Mouse (Mus musculus): Measurements from ENCODE around the gene Ubxn6. TPM values are rescaled to one million over a fixed set of nuclear protein-coding genes. Genes with fewer than 3 reads are reported as not detected.

Gene Ubxn6
- polyA plus RNA-seq (2016; fragmentation: Nextera tagmentation; extraction: Ambion mirVana): 62.4 and 64.5 TPM in 2 replicates

DNA sequence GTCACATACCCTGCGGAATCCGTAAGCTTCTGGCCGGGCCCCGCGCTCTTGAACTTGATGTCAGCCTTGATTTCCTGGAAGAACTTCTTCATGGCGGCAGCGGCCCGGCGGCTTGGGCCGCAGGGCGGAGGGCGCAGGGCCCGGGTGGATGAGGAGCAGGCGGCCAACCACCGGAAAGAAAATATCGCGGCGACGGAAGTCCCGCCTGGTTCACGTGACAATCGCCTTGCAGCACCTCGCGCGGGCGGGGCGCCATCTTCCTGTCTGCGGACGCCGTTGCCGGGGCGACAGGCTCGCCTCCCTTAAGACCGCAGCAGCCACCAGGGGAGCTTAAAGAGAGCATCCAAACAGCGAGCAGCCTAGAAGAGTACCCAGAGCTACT is at the start of gene Ubxn6:
TSS of gene Ubxn6 (minus strand) at position 202 of the 382 bp plus-strand sequence.
- peak within 1 kb of the TSS; percentile 78 for H3K9ac ChIP-seq
- H3K4me2 ChIP-seq (replicated peaks): peak within 1 kb of the TSS; percentile 82
- peak within 1 kb of the TSS; percentile 93 for H3K27ac ChIP-seq
- peaks cover 16% of the 10 kb centered on the region for H3K4me1 ChIP-seq
- peak within 1 kb of the TSS; percentile 84 for H3K4me3 ChIP-seq
- H3K36me3 ChIP-seq: peaks cover 32% of the 10 kb centered on the region
- WGBS: under 1% methylated on average over 35 of the region's 35 CpGs
- ATAC-seq (ENCODE audit: low FRiP score): peak; percentile 54
- no peaks in the 10 kb centered on the region for H3K9me3 ChIP-seq (replicated peaks)
- no peaks in the 10 kb centered on the region for H3K27me3 ChIP-seq

DNA sequence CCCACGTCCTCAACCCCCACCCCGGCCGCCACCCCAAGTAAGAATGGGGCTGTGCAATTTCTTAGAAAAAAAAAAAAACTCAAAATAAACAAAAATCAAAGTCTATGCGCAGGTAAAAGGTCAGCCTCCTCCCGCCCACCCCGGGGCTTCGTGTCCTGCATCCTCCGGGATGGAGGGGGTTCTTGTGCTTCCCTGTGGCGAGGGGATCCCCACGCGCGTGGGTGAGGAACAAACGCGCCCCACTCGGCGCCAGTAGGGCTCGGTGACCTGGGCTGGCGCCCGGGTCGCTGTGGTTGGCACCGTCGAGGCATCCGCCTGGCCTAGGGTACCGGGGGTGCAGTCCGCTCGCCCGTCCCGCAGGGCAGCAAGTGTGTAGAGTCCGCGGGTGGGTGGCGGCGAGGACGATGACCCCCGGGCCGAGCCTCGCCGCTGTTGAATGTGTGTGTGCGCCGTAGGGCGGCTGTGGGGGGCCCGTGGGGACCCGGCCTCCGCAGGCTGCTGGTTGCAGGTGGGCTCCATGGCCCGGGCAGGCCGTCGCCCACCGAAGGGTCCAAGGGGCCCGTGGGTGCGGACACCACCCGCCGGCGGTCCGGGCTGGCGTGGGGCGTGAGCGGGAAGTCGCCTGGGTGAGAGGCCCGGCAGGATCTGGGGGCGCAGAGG is 49.0 kb upstream of the Ubxn6 start:
- peaks cover 20% of the 10 kb centered on the region for H3K9me3 ChIP-seq (replicated peaks)
- H3K4me2 ChIP-seq (replicated peaks): peak overlapping the region; percentile 53
- no peak for ATAC-seq (ENCODE audit: low FRiP score)
- no peak overlapping the region for H3K27ac ChIP-seq
- peaks cover 86% of the 10 kb centered on the region for H3K27me3 ChIP-seq
- peak overlapping the region; percentile 51 for H3K9ac ChIP-seq
- H3K4me1 ChIP-seq: peaks cover 18% of the 10 kb centered on the region
- 38% methylated on average over 59 of the region's 59 CpGs for WGBS
- H3K4me3 ChIP-seq: peak overlapping the region; percentile 28
- H3K36me3 ChIP-seq: peaks cover 38% of the 10 kb centered on the region

DNA sequence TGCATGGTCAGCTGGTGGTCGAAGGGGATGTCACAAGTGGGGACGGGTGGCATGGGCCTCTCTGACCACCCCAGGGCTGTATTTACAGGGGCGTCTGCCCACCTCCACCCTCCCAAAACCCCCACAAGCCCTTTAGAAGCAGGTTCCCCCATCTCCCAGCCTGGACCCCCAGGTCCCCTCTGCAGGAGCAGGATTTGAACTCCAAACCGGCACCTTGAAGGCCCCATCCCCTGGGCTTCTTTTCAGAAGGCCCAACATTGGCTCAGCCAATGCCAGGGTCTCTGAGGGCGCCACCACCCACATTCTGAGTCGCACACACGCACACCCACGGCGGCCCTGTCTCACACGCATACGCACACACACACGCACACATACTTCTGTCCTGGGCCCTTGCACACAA is 48.3 kb upstream of the Ubxn6 start:
- H3K36me3 ChIP-seq: peaks cover 34% of the 10 kb centered on the region
- no peak overlapping the region for H3K4me2 ChIP-seq (replicated peaks)

DNA sequence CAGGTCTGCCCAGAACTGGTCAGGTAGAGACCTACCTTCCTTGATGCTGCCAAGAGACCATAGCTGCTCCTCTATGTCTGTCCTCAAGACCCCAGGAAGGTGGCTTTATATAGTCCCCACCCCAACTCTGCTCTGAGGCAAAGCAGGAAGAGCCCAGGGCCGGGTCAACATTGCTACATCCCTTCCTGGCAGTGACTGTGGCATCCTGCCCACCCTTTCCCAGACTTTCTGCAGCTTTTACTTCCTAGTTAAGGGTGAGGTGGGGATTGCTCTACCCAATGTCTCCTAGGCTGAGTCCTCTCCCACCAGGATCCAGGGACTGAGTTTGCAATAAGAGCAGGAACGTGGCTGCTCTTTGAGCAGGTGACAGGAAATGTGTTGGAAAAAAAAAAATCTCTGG is 47.0 kb upstream of the Ubxn6 start, which contains the start of gene Lrg1:
TSS of gene Lrg1 (minus strand) at position 176 of the 400 bp plus-strand sequence.
- Histone ChIP-seq H3K36me3 (peaks cover 23% of the 10 kb centered on the region), H3K9ac (no peak within 1 kb of the TSS), H3K4me1 (peaks cover 26% of the 10 kb centered on the region), H3K4me3 (no peak within 1 kb of the TSS), H3K27me3 (peaks cover 93% of the 10 kb centered on the region), H3K27ac (no peak within 1 kb of the TSS), H3K4me2 (replicated peaks) (no peak within 1 kb of the TSS), H3K9me3 (replicated peaks) (peaks cover 20% of the 10 kb centered on the region)
- no peak for ATAC-seq (ENCODE audit: low FRiP score)
- 57% methylated on average over 2 of the region's 2 CpGs for WGBS

More for the DNA sequence above, 48.3 kb upstream of the Ubxn6 start:
- Histone ChIP-seq H3K9ac (no peak overlapping the region), H3K27me3 (peaks cover 92% of the 10 kb centered on the region), H3K9me3 (replicated peaks) (peaks cover 20% of the 10 kb centered on the region), H3K4me3 (no peak overlapping the region), H3K27ac (no peak overlapping the region), H3K4me1 (peaks cover 18% of the 10 kb centered on the region)
- ATAC-seq (ENCODE audit: low FRiP score): no peak
- 90% methylated on average over 12 of the region's 12 CpGs for WGBS

DNA sequence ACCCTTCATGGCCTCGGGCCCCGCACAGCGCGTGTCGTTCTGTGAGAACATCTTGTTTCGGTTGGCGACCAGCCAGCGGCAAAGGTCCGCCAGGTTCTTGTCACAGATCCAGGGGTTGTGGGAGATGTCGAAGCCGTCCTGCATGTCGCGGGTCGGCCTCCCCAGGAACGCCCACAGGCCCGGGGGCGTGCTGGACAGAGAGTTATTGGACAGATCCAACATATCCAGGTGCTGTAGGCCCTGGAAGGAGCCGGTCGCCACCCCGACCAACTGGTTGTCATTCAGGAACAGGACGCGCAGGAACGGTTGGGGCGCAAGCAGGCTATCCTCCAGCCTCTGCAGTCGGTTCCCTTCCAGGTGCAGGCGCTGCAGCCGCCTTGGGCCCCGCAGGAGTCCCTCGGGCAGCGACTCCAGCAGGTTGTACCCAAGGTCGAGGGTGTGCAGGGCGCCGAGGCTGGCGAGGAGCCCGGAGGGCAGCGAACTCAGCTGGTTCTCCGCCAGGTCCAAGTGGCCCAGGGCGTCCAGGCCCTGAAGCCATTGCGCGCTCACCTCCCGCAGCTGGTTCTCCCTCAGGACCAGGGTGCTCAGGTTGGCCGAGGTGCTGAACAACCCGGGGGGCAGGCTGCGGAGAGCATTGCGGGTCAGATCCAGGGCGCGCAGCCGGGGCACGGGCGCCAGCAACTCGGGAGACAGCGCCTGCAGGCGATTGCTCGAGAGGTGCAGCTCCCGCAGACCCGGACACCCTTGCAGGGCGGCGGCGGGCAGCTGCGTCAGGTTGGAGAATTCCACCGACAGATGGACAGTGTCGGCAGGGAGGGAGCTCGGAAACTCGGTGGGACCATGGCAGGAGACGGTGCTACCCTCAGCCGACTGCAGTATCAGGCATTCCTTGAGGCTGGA is 45.4 kb upstream of the Ubxn6 start:
- Histone ChIP-seq H3K27ac (no peak overlapping the region), H3K4me3 (peak overlapping the region; percentile 18), H3K4me2 (replicated peaks) (peak overlapping the region; percentile 18; the same call in 1 of the 2 replicates), H3K36me3 (peaks cover 13% of the 10 kb centered on the region), H3K9me3 (replicated peaks) (peaks cover 20% of the 10 kb centered on the region), H3K27me3 (peaks cover 89% of the 10 kb centered on the region), H3K9ac (no peak overlapping the region), H3K4me1 (peaks cover 26% of the 10 kb centered on the region)
- no peak for ATAC-seq (ENCODE audit: low FRiP score)
- 9% methylated on average over 66 of the region's 66 CpGs for WGBS

DNA sequence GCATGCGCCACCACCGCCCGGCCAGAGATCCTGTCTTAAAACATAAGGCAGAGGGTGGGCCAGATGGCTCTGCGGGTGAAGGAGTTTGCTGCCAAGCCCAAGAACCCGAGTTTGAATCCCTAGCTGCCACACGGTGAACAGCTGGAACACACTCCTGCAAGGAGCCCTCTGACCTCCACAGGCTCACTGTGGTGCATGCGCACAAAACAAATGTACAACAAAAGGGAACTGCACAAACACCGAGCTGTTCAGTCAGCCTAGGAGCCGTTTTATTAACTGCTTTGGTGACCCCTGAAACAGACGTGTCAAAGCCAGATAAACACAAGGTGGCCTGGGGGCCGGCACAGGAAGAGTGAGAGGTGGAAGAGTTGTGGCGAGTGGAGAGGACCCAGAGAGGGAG is 44.6 kb upstream of the Ubxn6 start:
- Histone ChIP-seq H3K9me3 (replicated peaks) (peaks cover 20% of the 10 kb centered on the region), H3K27me3 (peaks cover 82% of the 10 kb centered on the region), H3K4me1 (peaks cover 24% of the 10 kb centered on the region), H3K4me3 (no peak overlapping the region), H3K36me3 (peaks cover 13% of the 10 kb centered on the region), H3K9ac (no peak overlapping the region), H3K4me2 (replicated peaks) (no peak overlapping the region), H3K27ac (no peak overlapping the region)
- WGBS: 48% methylated on average over 12 of the region's 12 CpGs
- no peak for ATAC-seq (ENCODE audit: low FRiP score)

DNA sequence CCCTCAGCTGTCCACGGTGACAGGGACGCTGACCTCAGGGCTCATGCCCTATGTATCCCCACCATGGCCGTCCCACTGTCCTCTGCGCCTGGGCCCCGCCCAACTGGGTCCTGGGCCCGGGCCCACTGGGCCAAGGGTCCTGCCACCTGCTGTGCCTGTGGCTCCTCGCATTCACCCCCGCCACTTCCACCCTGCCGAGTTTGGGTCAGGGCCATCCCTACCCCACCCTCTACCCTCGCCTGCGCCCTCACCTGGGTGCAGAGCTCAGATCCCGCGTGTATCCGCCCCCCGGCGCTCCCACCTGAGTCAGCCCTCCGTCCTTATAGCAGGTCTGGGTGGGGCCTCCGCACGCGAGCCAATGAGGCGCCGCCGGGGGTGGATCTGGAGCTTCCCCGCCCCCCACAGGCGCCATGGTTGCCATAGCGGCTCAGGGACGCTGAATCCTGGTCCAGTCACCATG is 42.5 kb upstream of the Ubxn6 start, which contains the start of gene Plin5:
TSS of gene Plin5 (minus strand) at position 346 of the 460 bp plus-strand sequence.
- Histone ChIP-seq H3K4me1 (peaks cover 24% of the 10 kb centered on the region), H3K27me3 (peaks cover 61% of the 10 kb centered on the region), H3K9me3 (replicated peaks) (peaks cover 4% of the 10 kb centered on the region), H3K36me3 (no peaks in the 10 kb centered on the region), H3K9ac (peak within 1 kb of the TSS; percentile 41; the same call in 1 of the 2 replicates), H3K4me2 (replicated peaks) (peak within 1 kb of the TSS; percentile 55), H3K4me3 (peak within 1 kb of the TSS; percentile 25), H3K27ac (no peak within 1 kb of the TSS)
- ATAC-seq (ENCODE audit: low FRiP score): 0 out of 2 replicates have a peak, but pooled peaks have one; percentile 26
- under 1% methylated on average over 27 of the region's 27 CpGs for WGBS

DNA sequence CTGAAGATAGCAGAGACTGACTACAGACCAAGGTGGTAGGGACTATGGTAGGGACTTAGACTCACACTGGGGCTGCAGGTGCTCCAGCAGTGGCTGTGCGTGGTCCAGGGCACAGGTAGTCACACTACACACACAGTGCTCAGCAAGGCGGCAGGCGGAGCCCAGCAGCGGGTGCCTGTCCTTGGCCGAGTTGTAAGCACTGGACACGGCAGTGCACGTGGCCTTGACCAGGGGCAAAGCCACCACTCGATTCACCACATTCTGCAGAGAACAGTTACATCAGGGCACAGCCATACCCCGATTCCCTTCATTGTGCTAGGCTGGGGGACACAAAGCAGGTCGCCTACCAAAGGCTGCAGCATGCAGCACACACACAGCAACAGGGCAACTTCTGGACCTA is 41.4 kb upstream of the Ubxn6 start:
- Histone ChIP-seq H3K27ac (no peak overlapping the region), H3K27me3 (peaks cover 50% of the 10 kb centered on the region), H3K4me3 (no peak overlapping the region), H3K4me1 (peaks cover 24% of the 10 kb centered on the region), H3K36me3 (no peaks in the 10 kb centered on the region), H3K9me3 (replicated peaks) (no peaks in the 10 kb centered on the region), H3K4me2 (replicated peaks) (no peak overlapping the region), H3K9ac (no peak overlapping the region)
- ATAC-seq (ENCODE audit: low FRiP score): no peak
- 81% methylated on average over 10 of the region's 10 CpGs for WGBS

DNA sequence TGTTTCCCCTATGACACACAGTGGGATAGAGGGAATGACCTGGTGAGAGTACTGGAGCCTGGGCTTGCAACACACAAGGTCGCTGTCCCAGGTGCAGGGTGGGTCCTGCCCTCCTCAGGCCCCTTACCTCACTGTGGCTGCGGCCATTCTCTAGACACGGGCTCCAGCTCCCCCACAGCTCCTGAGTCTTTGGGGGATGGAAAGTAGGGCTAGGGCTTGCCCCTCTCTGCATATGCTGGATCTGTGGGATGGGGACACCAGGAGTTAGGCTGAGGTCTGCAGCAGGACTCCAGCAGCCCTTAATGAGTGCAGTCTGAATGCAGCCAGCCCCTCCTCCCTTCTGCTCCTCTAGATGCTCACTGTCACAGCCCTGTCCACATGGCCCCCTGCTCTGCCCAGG is 37.9 kb upstream of the Ubxn6 start:
- Histone ChIP-seq H3K36me3 (no peaks in the 10 kb centered on the region), H3K9me3 (replicated peaks) (no peaks in the 10 kb centered on the region), H3K4me2 (replicated peaks) (no peak overlapping the region), H3K4me3 (no peak overlapping the region), H3K27ac (no peak overlapping the region), H3K27me3 (peaks cover 17% of the 10 kb centered on the region), H3K9ac (no peak overlapping the region), H3K4me1 (peaks cover 13% of the 10 kb centered on the region)
- ATAC-seq (ENCODE audit: low FRiP score): no peak
- WGBS: 69% methylated on average over 3 of the region's 3 CpGs

DNA sequence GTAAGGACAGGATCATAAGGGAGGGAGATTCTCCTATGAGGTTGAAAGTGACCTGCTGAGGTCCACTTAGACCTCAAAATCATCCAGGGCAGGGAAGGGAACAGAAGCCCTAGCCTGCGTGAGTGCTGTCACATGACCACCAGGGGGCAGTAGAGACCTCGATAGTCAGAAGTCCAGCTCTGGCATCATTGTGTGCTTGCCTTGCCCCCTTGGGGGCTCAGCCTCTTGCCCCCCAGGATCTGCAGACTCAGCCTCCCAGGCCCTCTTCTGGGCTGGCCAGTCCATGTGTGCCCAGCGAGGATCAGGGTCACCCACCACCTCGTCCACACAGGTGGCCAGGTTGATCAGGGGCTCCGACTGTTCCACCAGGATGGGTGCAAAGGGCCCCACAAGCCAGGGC is 37.0 kb upstream of the Ubxn6 start:
- ATAC-seq (ENCODE audit: low FRiP score): no peak
- H3K36me3 ChIP-seq: no peaks in the 10 kb centered on the region
- H3K27me3 ChIP-seq: peaks cover 10% of the 10 kb centered on the region
- H3K4me1 ChIP-seq: peaks cover 6% of the 10 kb centered on the region; the same call in 1 of the 2 replicates
- H3K9ac ChIP-seq: no peak overlapping the region
- 42% methylated on average over 5 of the region's 5 CpGs for WGBS
- H3K27ac ChIP-seq: no peak overlapping the region
- no peak overlapping the region for H3K4me2 ChIP-seq (replicated peaks)
- H3K9me3 ChIP-seq (replicated peaks): no peaks in the 10 kb centered on the region
- no peak overlapping the region for H3K4me3 ChIP-seq

DNA sequence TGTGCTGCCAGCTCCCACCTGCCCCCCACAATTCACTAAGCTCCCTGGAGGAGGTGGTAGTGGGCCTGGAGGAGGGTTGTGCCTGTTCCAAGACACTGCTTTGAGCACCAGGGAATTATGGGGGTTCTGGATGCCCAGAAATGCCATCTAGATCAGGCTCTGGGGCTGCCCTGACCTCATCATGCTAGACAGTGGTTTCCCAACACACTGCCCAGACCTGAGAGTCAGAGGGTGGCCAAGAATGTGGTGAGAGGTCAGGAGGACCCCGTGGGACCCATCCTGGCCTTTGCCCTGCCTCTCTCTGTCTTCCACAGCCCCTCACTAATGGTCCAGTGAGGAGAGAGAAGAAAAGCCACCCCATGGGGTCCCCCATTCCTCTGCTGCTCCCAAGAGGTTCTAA is 36.2 kb upstream of the Ubxn6 start:
- no peak for ATAC-seq (ENCODE audit: low FRiP score)
- 53% methylated on average over 1 of the region's 1 CpGs for WGBS
- Histone ChIP-seq H3K4me1 (peaks cover 5% of the 10 kb centered on the region; the same call in 1 of the 2 replicates), H3K4me3 (no peak overlapping the region), H3K9ac (no peak overlapping the region), H3K4me2 (replicated peaks) (no peak overlapping the region), H3K27ac (no peak overlapping the region), H3K36me3 (no peaks in the 10 kb centered on the region), H3K27me3 (0 out of 2 replicates have a peak, but pooled peaks cover 4% of the 10 kb centered on the region), H3K9me3 (replicated peaks) (no peaks in the 10 kb centered on the region)

DNA sequence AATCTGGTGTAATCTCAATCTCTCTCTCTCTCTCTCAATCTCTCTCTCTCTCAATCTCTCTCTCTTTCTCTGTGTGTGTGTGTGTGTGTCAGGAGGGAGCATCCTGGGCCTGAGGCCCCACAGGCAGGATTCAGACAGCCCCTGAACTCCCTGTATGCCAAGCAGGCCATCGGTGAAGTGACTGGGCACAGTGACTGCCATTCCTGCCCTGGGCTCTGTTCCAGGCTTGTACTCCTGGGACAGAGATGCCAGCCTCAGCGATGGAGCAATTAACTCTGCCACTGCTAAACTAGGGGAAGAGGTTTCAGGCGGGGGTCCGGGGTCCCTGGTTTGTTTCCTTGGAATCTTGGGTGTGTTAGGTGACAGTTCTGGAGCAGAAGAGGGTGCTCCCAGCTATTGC is 35.7 kb upstream of the Ubxn6 start:
- Histone ChIP-seq H3K9ac (no peak overlapping the region), H3K27me3 (0 out of 2 replicates have a peak, but pooled peaks cover 2% of the 10 kb centered on the region), H3K4me2 (replicated peaks) (no peak overlapping the region), H3K4me1 (peaks cover 5% of the 10 kb centered on the region; the same call in 1 of the 2 replicates), H3K4me3 (no peak overlapping the region), H3K9me3 (replicated peaks) (no peaks in the 10 kb centered on the region), H3K27ac (no peak overlapping the region), H3K36me3 (no peaks in the 10 kb centered on the region)
- 74% methylated on average over 4 of the region's 4 CpGs for WGBS
- ATAC-seq (ENCODE audit: low FRiP score): no peak

Measured in hindbrain, embryonic 12.5 days (tissue).